Mouse (Mus musculus) lung, embryonic 16.5 days (tissue): ENCODE measurements around the gene Foxp2. TPM values are rescaled to one million over a fixed set of nuclear protein-coding genes. Genes with fewer than 3 reads are reported as not detected.
A peak's percentile ranks its signal among the peaks of the same experiment; 100 is the strongest.

Source experiments
- ATAC-seq: fragments of 200-750 bp; cut with Nextera tagmentation; 2 replicates; pipeline ENCODE4 v1.8.0; 2017; ENCODE audit warnings: low read depth, mild to moderate bottlenecking, moderate library complexity
- H3K27ac ChIP-seq: fragments of 300-500 bp; sonication (generic); 2 replicates; pipeline ENCODE4 v1.5.1; 2014; ENCODE audit warnings: mild to moderate bottlenecking, control low read depth, low read length
- H3K27me3 ChIP-seq: fragments of 300-500 bp; sonication (generic); 2 replicates; pipeline ENCODE4 v1.6.1; 2014; ENCODE audit warnings: low read depth, low read length, mixed read lengths; ENCODE audit not compliant: control insufficient read depth, insufficient read depth
- H3K36me3 ChIP-seq: fragments of 300-500 bp; sonication (generic); 2 replicates; pipeline ENCODE4 v1.6.1; 2014; ENCODE audit warnings: low read length; ENCODE audit not compliant: control insufficient read depth, insufficient read depth
- H3K4me1 ChIP-seq: fragments of 300-500 bp; sonication (generic); replicated peaks from 2 replicates; pipeline ENCODE4 v1.6.1; 2014; ENCODE audit warnings: low read length, mixed read lengths; ENCODE audit not compliant: control insufficient read depth, insufficient read depth
- H3K4me2 ChIP-seq: fragments of 300-500 bp; sonication (generic); 2 replicates; pipeline ENCODE4 v1.6.1; 2014; ENCODE audit warnings: low read depth, low read length, control low read depth
- H3K4me3 ChIP-seq: fragments of 300-500 bp; sonication (generic); 2 replicates; pipeline ENCODE4 v1.5.1; 2014; ENCODE audit warnings: mild to moderate bottlenecking, low read length, control low read depth
- H3K9ac ChIP-seq: fragments of 300-500 bp; sonication (generic); 2 replicates; pipeline ENCODE4 v1.6.1; 2014; ENCODE audit warnings: low read length, control low read depth
- H3K9me3 ChIP-seq: fragments of 300-500 bp; sonication (generic); 2 replicates; pipeline ENCODE4 v1.6.1; 2016; ENCODE audit warnings: low read length; ENCODE audit not compliant: control insufficient read depth
- WGBS: fragments of 180-500 bp; shearing (Covaris S2); extraction: QIAGEN DNeasy Blood & Tissue Kit; methylation state at CpG from one replicate; pipeline ENCODE4 v1.1.7; 2014; 5-methylcytosine and 5-hydroxymethylcytosine counted together
- polyA plus RNA-seq: library from polyadenylated mRNA; unstranded; fragments of >200 nt; fragmentation: Nextera tagmentation; extraction: Ambion mirVana; gene quantifications from 2 replicates; pipeline ENCODE4 v1.2.1, GENCODE M21; 2015

Foxp2 gene
- polyA plus RNA-seq, 1 experiment from 2014 or later, result 94.7 TPM

- no peaks in the 10 kb centered on the region for H3K27me3 ChIP-seq
- no peak for ATAC-seq
- no peaks in the 10 kb centered on the region for H3K4me1 ChIP-seq
- no peak overlapping the region for H3K27ac ChIP-seq
- no peaks in the 10 kb centered on the region for H3K36me3 ChIP-seq
- WGBS, result 59% methylated on average over 5 of the region's 5 CpGs
- H3K9ac ChIP-seq, result no peak overlapping the region
- no peak overlapping the region for H3K4me2 ChIP-seq
- no peak overlapping the region for H3K4me3 ChIP-seq
- no peaks in the 10 kb centered on the region for H3K9me3 ChIP-seq
These were observed 409.5 kb downstream of the Foxp2 start for GRCm38 (mm10) chr6:15310671-15311070.

GRCm38 (mm10) chr6:15316948-15317347, 415.8 kb downstream of the Foxp2 start:
- no peaks in the 10 kb centered on the region for H3K27me3 ChIP-seq
- no peak for ATAC-seq
- no peaks in the 10 kb centered on the region for H3K36me3 ChIP-seq
- no peak overlapping the region for H3K4me3 ChIP-seq
- no peak overlapping the region for H3K4me2 ChIP-seq
- no peaks in the 10 kb centered on the region; the same call in 1 of the 2 replicates for H3K4me1 ChIP-seq
- H3K27ac ChIP-seq, result no peak overlapping the region
- 71% methylated on average over 2 of the region's 2 CpGs for WGBS
- no peak overlapping the region for H3K9ac ChIP-seq
- no peaks in the 10 kb centered on the region for H3K9me3 ChIP-seq

GRCm38 (mm10) chr6:15318343-15318742, 417.2 kb downstream of the Foxp2 start:
- no peaks in the 10 kb centered on the region for H3K36me3 ChIP-seq
- ATAC-seq, result no peak
- no peak overlapping the region for H3K9ac ChIP-seq
- H3K27ac ChIP-seq, result no peak overlapping the region
- no peak overlapping the region for H3K4me3 ChIP-seq
- no peaks in the 10 kb centered on the region for H3K9me3 ChIP-seq
- 98% methylated on average over 2 of the region's 2 CpGs for WGBS
- no peaks in the 10 kb centered on the region; the same call in 1 of the 2 replicates for H3K4me1 ChIP-seq
- no peaks in the 10 kb centered on the region for H3K27me3 ChIP-seq
- H3K4me2 ChIP-seq, result no peak overlapping the region

GRCm38 (mm10) chr6:15321551-15321974, 420.4 kb downstream of the Foxp2 start:
- no peaks in the 10 kb centered on the region for H3K27me3 ChIP-seq
- peak overlapping the region; percentile 21 for H3K27ac ChIP-seq
- no peaks in the 10 kb centered on the region for H3K9me3 ChIP-seq
- no peaks in the 10 kb centered on the region for H3K36me3 ChIP-seq
- peak; percentile 64 for ATAC-seq
- H3K4me2 ChIP-seq, result no peak overlapping the region
- H3K9ac ChIP-seq, result no peak overlapping the region
- 34% methylated on average over 2 of the region's 2 CpGs for WGBS
- no peaks in the 10 kb centered on the region; the same call in 1 of the 2 replicates for H3K4me1 ChIP-seq
- no peak overlapping the region for H3K4me3 ChIP-seq

GRCm38 (mm10) chr6:15323099-15323498, 421.9 kb downstream of the Foxp2 start:
- Histone ChIP-seq H3K4me1 (no peaks in the 10 kb centered on the region; the same call in 1 of the 2 replicates), H3K36me3 (no peaks in the 10 kb centered on the region), H3K4me3 (no peak overlapping the region), H3K9me3 (no peaks in the 10 kb centered on the region), H3K27me3 (no peaks in the 10 kb centered on the region), H3K27ac (no peak overlapping the region), H3K4me2 (no peak overlapping the region), H3K9ac (no peak overlapping the region)
- ATAC-seq, result no peak

- Histone ChIP-seq H3K4me1 (no peaks in the 10 kb centered on the region), H3K36me3 (no peaks in the 10 kb centered on the region), H3K9me3 (no peaks in the 10 kb centered on the region), H3K9ac (no peak overlapping the region), H3K4me3 (no peak overlapping the region), H3K27ac (no peak overlapping the region), H3K4me2 (no peak overlapping the region), H3K27me3 (no peaks in the 10 kb centered on the region)
- ATAC-seq, result no peak
- WGBS, result 82% methylated on average over 3 of the region's 3 CpGs
These were observed 446.6 kb downstream of the Foxp2 start for GRCm38 (mm10) chr6:15347705-15348104.

- Histone ChIP-seq H3K9ac (no peak overlapping the region), H3K27ac (no peak overlapping the region), H3K36me3 (no peaks in the 10 kb centered on the region), H3K4me1 (no peaks in the 10 kb centered on the region), H3K4me2 (no peak overlapping the region), H3K4me3 (no peak overlapping the region), H3K27me3 (no peaks in the 10 kb centered on the region), H3K9me3 (no peaks in the 10 kb centered on the region)
- 75% methylated on average over 4 of the region's 4 CpGs for WGBS
- no peak for ATAC-seq
These were observed 454.7 kb downstream of the Foxp2 start for GRCm38 (mm10) chr6:15355852-15356251.

- WGBS, result 48% methylated on average over 8 of the region's 8 CpGs
- no peaks in the 10 kb centered on the region for H3K9me3 ChIP-seq
- H3K9ac ChIP-seq, result no peak overlapping the region
- H3K4me2 ChIP-seq, result no peak overlapping the region
- H3K4me3 ChIP-seq, result no peak overlapping the region
- no peak overlapping the region for H3K27ac ChIP-seq
- no peaks in the 10 kb centered on the region for H3K36me3 ChIP-seq
- H3K27me3 ChIP-seq, result no peaks in the 10 kb centered on the region
- H3K4me1 ChIP-seq, result no peaks in the 10 kb centered on the region
- ATAC-seq, result no peak
These were observed 469.1 kb downstream of the Foxp2 start for GRCm38 (mm10) chr6:15370281-15370680.

GRCm38 (mm10) chr6:15370827-15371226, 469.7 kb downstream of the Foxp2 start:
- Histone ChIP-seq H3K27me3 (no peaks in the 10 kb centered on the region), H3K4me1 (no peaks in the 10 kb centered on the region), H3K4me2 (no peak overlapping the region), H3K36me3 (no peaks in the 10 kb centered on the region), H3K9me3 (no peaks in the 10 kb centered on the region), H3K27ac (no peak overlapping the region), H3K4me3 (no peak overlapping the region), H3K9ac (no peak overlapping the region)
- no peak for ATAC-seq
- WGBS, result 86% methylated on average over 4 of the region's 4 CpGs

- Histone ChIP-seq H3K9ac (no peak overlapping the region), H3K36me3 (no peaks in the 10 kb centered on the region; the same call in 1 of the 2 replicates), H3K27me3 (no peaks in the 10 kb centered on the region), H3K9me3 (no peaks in the 10 kb centered on the region), H3K4me2 (no peak overlapping the region), H3K4me1 (no peaks in the 10 kb centered on the region), H3K27ac (no peak overlapping the region), H3K4me3 (no peak overlapping the region)
- peak; percentile 60; the same call in 1 of the 2 replicates for ATAC-seq
- WGBS, result 55% methylated on average over 3 of the region's 3 CpGs
These were observed 472.5 kb downstream of the Foxp2 start for GRCm38 (mm10) chr6:15373621-15374020.
